Mouse (Mus musculus): Measurements from ENCODE around the gene Eif4g3. TPM values are rescaled to one million over a fixed set of nuclear protein-coding genes. Genes with fewer than 3 reads are reported as not detected.
A peak's percentile ranks its signal among the peaks of the same experiment; 100 is the strongest.

Eif4g3 gene
- polyA plus RNA-seq, 1 experiment from 2014 or later = 22.2 TPM

DNA sequence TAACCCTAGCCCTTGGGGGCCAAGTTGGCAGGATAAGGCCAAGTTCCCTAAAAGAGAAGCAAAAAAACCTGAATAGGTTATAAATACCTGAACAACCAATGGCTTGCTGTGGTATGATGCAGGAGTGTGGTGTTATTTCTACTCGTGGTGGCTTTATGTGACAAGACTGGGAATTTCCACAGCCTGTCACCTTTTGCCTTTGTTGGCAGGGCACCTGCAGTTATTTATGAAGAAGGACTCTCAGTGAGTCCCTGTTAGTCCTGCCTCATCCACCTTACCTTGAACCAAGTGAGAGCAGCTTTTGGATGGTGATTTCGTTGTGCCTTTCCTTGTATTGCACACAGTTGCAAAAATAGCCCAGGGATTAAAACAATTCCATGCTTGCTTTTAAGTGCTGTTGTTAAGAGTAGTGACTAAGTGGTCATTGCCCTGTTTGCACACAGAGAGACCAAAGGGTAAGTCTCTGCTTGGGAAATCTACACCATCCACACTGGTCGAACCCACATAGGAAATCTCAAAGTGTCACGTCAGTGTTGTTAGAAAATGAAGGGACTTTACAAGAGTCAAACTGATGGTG is 72.9 kb downstream of the Eif4g3 start:
- no peak overlapping the region for H3K4me3 ChIP-seq
- H3K27ac ChIP-seq (replicated peaks) = 0 out of 2 replicates have a peak overlapping the region, but pooled peaks have one; percentile 8
- no peak overlapping the region for H3K9ac ChIP-seq
- H3K36me3 ChIP-seq = peaks cover 49% of the 10 kb centered on the region
- H3K4me2 ChIP-seq = no peak overlapping the region
- ATAC-seq (ENCODE audit: extremely low read depth, insufficient number of reproducible peaks, low FRiP score, low TSS enrichment) = no peak
- no peaks in the 10 kb centered on the region for H3K9me3 ChIP-seq
- 54% methylated on average over 4 of the region's 4 CpGs for WGBS
- H3K4me1 ChIP-seq = peaks cover 41% of the 10 kb centered on the region
- H3K27me3 ChIP-seq (replicated peaks) = no peaks in the 10 kb centered on the region

DNA sequence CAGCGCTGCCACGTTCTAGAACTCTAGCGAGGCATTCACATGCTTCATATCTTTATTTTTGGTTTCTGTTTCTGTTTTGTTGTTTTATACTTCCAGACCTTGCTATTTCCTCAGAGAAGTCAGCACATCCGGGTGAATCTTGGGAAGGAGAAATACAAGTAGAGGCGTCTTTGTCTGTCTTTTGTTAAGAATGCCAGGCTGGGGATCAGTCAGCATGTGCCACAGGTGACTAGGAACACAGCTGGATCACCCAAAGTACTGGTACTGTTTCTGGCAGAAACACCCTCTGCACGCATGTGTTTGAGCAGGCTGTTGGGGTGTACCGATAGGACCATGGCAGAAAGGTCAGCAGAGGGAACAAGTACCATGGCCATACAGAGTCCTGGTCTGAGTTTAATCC is 73.6 kb downstream of the Eif4g3 start:
- H3K27ac ChIP-seq (replicated peaks) = no peak overlapping the region
- H3K36me3 ChIP-seq = peaks cover 44% of the 10 kb centered on the region
- no peaks in the 10 kb centered on the region for H3K9me3 ChIP-seq
- 81% methylated on average over 7 of the region's 7 CpGs for WGBS
- no peak overlapping the region for H3K9ac ChIP-seq
- H3K27me3 ChIP-seq (replicated peaks) = no peaks in the 10 kb centered on the region
- no peak overlapping the region for H3K4me3 ChIP-seq
- H3K4me1 ChIP-seq = peaks cover 46% of the 10 kb centered on the region
- H3K4me2 ChIP-seq = no peak overlapping the region
- no peak for ATAC-seq (ENCODE audit: extremely low read depth, insufficient number of reproducible peaks, low FRiP score, low TSS enrichment)

DNA sequence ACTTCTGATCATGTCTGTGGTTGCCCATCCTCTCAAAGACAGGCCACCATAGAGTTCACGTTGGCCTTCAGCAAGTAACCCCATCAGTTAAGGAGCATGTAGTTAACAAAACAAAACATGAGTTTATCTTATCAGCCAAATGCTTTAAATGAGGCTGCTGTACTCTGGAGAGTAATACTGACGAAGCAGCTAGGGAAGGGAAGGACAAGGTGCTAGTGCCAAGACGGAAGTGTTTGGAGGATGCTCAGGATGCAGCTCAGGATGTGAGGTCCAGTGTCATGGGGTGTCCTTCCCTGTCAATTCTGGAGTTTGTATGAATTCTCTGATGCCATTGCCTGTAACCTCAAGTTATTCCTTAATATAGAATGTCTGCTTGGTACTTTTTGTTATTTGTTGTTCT is 75.0 kb downstream of the Eif4g3 start:
- no peak for ATAC-seq (ENCODE audit: extremely low read depth, insufficient number of reproducible peaks, low FRiP score, low TSS enrichment)
- H3K4me3 ChIP-seq = no peak overlapping the region
- peaks cover 37% of the 10 kb centered on the region for H3K36me3 ChIP-seq
- no peaks in the 10 kb centered on the region for H3K9me3 ChIP-seq
- no peak overlapping the region for H3K9ac ChIP-seq
- H3K4me1 ChIP-seq = peaks cover 58% of the 10 kb centered on the region
- H3K4me2 ChIP-seq = no peak overlapping the region
- no peak overlapping the region for H3K27ac ChIP-seq (replicated peaks)
- WGBS = 32% methylated on average over 3 of the region's 3 CpGs
- no peaks in the 10 kb centered on the region for H3K27me3 ChIP-seq (replicated peaks)

DNA sequence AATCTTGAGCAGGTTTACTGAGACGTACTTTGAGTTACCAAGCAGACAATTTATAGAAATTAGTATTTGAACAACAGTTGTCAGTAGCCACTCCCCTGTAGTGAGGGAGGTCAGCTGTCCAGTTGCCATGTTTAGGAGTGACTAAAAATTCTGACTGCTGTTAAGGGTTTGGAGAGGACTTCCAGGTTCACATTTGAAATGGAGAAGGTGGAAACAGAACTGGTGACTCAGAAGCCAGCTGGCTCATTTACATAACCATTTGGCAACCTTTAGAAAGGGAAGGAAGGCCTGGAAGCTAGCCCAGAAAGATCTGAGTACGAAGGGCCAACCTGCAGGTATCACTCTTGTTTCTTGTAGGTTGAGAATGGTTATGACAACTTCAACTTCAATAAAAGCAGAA is 75.8 kb downstream of the Eif4g3 start:
- Histone ChIP-seq H3K9ac (no peak overlapping the region), H3K27ac (replicated peaks) (no peak overlapping the region), H3K9me3 (no peaks in the 10 kb centered on the region), H3K27me3 (replicated peaks) (no peaks in the 10 kb centered on the region), H3K4me3 (no peak overlapping the region), H3K4me2 (no peak overlapping the region), H3K4me1 (peaks cover 65% of the 10 kb centered on the region), H3K36me3 (peaks cover 32% of the 10 kb centered on the region)
- 63% methylated on average over 2 of the region's 2 CpGs for WGBS
- no peak for ATAC-seq (ENCODE audit: extremely low read depth, insufficient number of reproducible peaks, low FRiP score, low TSS enrichment)

DNA sequence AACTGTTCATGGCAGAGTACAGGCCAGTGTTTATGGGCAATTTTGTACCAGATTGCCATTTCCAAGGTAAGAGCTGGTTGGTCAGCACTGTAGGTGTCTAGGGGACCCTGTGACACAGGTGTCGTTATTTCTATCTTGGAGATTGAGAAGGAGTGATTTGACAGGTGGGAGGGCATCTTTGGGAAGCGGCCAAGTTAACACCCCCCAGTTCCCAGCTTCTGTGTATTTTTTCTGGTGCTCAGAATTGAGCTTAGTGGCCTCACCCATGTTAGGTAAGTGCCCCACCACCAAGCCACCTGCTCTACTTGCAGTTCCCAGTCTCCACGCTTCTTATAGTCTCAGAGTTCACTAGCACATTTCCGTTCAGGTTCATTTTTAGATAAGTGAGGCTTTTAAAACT is 76.5 kb downstream of the Eif4g3 start:
- Histone ChIP-seq H3K4me3 (no peak overlapping the region), H3K36me3 (peaks cover 30% of the 10 kb centered on the region), H3K27me3 (replicated peaks) (no peaks in the 10 kb centered on the region), H3K9me3 (no peaks in the 10 kb centered on the region), H3K9ac (no peak overlapping the region), H3K4me2 (no peak overlapping the region), H3K27ac (replicated peaks) (no peak overlapping the region), H3K4me1 (peaks cover 67% of the 10 kb centered on the region)
- WGBS = 76% methylated on average over 4 of the region's 4 CpGs
- ATAC-seq (ENCODE audit: extremely low read depth, insufficient number of reproducible peaks, low FRiP score, low TSS enrichment) = no peak

DNA sequence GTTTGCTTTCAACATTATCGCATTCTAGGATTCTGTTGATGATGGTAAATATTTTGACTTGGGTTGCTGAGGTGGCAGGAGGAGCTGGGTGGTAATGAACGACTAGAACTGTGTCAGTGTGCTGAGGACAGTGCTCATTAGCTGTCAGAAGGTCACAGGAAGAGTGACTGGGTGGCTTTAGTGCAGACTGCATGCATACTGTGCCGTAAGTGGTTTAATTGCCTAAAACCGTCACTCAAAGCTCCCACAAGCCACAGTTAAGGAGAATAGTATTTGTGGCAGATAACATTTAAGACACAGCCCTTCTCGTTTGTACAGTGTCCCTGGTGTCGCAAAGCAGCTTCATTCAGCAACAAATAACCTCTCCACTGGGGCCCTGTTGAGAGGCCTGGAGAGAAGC is 78.7 kb downstream of the Eif4g3 start:
- Histone ChIP-seq H3K27ac (replicated peaks) (peak overlapping the region; percentile 30; the same call in 1 of the 2 replicates), H3K4me2 (no peak overlapping the region), H3K36me3 (peaks cover 28% of the 10 kb centered on the region), H3K9me3 (no peaks in the 10 kb centered on the region), H3K27me3 (replicated peaks) (no peaks in the 10 kb centered on the region), H3K4me1 (peaks cover 51% of the 10 kb centered on the region), H3K9ac (peak overlapping the region; percentile 29; the same call in 1 of the 2 replicates), H3K4me3 (no peak overlapping the region)
- ATAC-seq (ENCODE audit: extremely low read depth, insufficient number of reproducible peaks, low FRiP score, low TSS enrichment) = no peak
- 57% methylated on average over 6 of the region's 6 CpGs for WGBS

DNA sequence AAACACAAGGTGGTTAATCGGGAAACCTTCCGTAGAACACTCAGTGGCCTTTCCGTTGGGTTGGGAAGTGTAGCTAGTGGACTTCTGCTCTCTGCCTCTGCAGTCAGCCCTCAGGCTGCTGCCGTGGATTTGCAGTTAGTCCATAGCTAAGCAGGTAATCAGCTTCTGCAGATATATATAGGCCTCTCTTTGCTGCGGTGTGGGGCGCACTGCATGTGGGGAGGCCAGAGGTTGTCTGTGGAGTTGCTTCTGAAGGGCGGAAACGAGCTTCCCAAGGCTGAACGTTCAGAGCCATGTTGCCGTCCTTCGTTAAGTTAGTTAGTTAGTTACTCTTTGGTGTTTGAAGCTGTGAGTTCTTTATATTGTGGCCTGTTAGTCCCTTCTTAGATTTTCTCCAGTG is 80.3 kb downstream of the Eif4g3 start:
- 86% methylated on average over 11 of the region's 11 CpGs for WGBS
- no peak for ATAC-seq (ENCODE audit: extremely low read depth, insufficient number of reproducible peaks, low FRiP score, low TSS enrichment)
- peaks cover 27% of the 10 kb centered on the region for H3K36me3 ChIP-seq
- H3K27me3 ChIP-seq (replicated peaks) = no peaks in the 10 kb centered on the region
- H3K9ac ChIP-seq = peak overlapping the region; percentile 29; the same call in 1 of the 2 replicates
- H3K4me1 ChIP-seq = peaks cover 50% of the 10 kb centered on the region
- no peak overlapping the region for H3K4me3 ChIP-seq
- no peak overlapping the region for H3K4me2 ChIP-seq
- H3K27ac ChIP-seq (replicated peaks) = 0 out of 2 replicates have a peak overlapping the region, but pooled peaks have one; percentile 57
- H3K9me3 ChIP-seq = no peaks in the 10 kb centered on the region

DNA sequence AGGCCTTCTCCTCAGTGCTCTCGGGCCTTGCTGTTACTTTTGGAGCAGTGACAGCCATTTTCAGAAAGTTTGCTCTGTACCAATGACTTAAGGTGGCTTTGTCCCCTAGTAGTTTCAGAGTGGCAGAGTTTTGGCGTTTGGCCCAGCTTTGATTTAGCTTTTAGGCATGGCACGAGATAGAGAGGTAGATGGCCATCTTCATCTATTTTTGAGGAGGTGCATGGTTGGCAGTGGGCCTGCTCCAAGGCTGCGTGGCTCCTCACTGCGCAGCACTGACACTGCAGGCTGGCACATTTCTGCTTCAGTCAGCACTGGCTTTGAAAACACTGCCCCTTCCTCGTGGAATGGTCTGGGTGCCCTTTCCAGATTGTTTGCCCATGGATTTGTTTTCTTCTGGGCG is 80.7 kb downstream of the Eif4g3 start:
- no peak overlapping the region for H3K4me2 ChIP-seq
- H3K36me3 ChIP-seq = peaks cover 28% of the 10 kb centered on the region
- 0 out of 2 replicates have a peak overlapping the region, but pooled peaks have one; percentile 57 for H3K27ac ChIP-seq (replicated peaks)
- peaks cover 47% of the 10 kb centered on the region for H3K4me1 ChIP-seq
- no peaks in the 10 kb centered on the region for H3K27me3 ChIP-seq (replicated peaks)
- H3K4me3 ChIP-seq = no peak overlapping the region
- no peak for ATAC-seq (ENCODE audit: extremely low read depth, insufficient number of reproducible peaks, low FRiP score, low TSS enrichment)
- 65% methylated on average over 7 of the region's 7 CpGs for WGBS
- H3K9me3 ChIP-seq = no peaks in the 10 kb centered on the region
- H3K9ac ChIP-seq = peak overlapping the region; percentile 29; the same call in 1 of the 2 replicates

DNA sequence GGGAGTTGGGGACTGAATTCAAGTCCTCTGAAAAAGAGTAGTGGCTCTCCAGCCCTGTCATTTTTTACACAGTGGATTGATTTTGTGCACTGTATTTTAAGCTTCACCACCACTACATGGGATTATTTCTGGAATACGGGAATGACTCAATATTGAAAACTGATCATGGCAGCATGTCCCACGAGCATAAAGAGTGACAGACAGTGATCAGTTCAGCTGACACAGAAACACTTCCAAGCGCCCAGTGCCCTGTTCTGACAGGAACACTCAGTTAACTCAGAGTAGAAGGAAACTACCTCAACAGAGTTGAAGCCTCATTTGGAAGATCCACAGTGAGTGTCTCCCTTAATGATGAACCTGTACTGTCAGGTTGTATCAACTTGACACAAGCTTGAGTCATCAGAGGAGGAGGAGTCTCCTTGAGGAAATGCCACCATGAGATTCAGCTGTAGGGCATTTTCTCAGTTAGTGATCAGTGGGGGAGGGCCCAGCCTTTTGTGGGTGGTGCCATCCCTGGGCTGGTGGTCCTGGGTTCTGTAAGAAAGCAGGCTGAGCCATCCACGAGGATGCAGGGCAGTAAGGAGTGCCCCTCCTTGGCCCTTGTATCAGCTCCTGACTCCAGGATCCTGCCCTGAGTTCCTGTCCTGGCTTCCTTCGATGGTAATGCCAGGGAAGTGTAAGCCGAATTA is 82.2 kb downstream of the Eif4g3 start:
- Histone ChIP-seq H3K4me1 (peaks cover 45% of the 10 kb centered on the region), H3K36me3 (peaks cover 35% of the 10 kb centered on the region), H3K27ac (replicated peaks) (no peak overlapping the region), H3K9me3 (no peaks in the 10 kb centered on the region), H3K27me3 (replicated peaks) (no peaks in the 10 kb centered on the region), H3K4me2 (no peak overlapping the region), H3K9ac (no peak overlapping the region), H3K4me3 (no peak overlapping the region)
- WGBS = 65% methylated on average over 6 of the region's 6 CpGs
- ATAC-seq (ENCODE audit: extremely low read depth, insufficient number of reproducible peaks, low FRiP score, low TSS enrichment) = no peak

DNA sequence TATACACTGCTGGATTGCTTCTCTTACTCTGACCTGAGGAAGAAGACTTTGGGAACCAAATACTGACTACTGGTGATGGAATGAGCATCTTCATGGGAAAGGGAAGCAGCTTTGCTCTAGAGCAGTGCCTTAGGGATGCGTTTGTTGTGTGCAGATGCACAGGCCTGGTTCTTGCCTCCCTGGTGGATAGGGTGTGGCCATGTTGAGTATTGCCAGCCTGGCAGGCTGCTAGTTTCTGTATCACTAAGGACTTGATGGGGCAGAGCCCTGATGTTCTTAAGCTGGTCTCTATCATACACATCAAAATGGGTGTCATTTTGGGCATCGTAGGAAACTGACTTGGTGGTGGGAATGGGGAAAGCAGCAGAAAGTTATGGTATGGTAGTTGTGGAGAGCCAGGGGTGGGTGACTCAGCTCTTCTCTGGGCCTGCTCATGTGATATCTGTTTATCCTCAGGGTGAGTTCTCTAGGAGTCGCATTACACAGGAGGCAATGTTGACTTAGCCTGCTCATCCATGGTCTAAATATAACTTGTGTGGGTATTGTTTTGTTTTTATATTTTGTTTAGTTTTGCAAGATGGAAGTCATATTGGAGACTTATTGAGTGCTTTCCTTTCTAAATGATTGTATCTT is 85.0 kb downstream of the Eif4g3 start:
- no peak for ATAC-seq (ENCODE audit: extremely low read depth, insufficient number of reproducible peaks, low FRiP score, low TSS enrichment)
- no peaks in the 10 kb centered on the region for H3K9me3 ChIP-seq
- WGBS = 76% methylated on average over 3 of the region's 3 CpGs
- H3K4me2 ChIP-seq = no peak overlapping the region
- peaks cover 41% of the 10 kb centered on the region for H3K36me3 ChIP-seq
- H3K9ac ChIP-seq = no peak overlapping the region
- peaks cover 25% of the 10 kb centered on the region for H3K4me1 ChIP-seq
- no peak overlapping the region for H3K27ac ChIP-seq (replicated peaks)
- no peak overlapping the region for H3K4me3 ChIP-seq
- H3K27me3 ChIP-seq (replicated peaks) = no peaks in the 10 kb centered on the region

DNA sequence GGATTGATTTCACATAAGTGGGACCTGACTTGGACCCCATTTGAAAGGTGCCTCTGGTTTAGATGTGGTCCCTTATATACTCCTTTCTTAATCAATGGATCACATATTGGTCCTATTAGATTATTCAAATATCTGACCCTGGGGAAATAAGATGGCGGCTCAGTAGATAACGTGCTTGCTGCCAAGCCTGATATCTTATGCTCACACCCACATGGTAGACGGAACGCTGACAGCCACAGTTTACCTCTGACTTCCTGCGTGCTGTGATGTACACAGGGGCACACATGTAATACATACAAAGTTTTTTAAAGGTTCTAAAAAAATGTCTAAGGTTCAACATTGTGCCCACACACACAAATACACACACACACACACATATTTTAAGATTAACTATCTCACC is 86.4 kb downstream of the Eif4g3 start:
- WGBS = 93% methylated on average over 5 of the region's 5 CpGs
- ATAC-seq (ENCODE audit: extremely low read depth, insufficient number of reproducible peaks, low FRiP score, low TSS enrichment) = no peak

More for the DNA sequence above, 86.4 kb downstream of the Eif4g3 start:
- no peak overlapping the region for H3K9ac ChIP-seq
- no peak overlapping the region for H3K4me3 ChIP-seq
- H3K27me3 ChIP-seq (replicated peaks) = no peaks in the 10 kb centered on the region
- H3K9me3 ChIP-seq = no peaks in the 10 kb centered on the region
- H3K27ac ChIP-seq (replicated peaks) = no peak overlapping the region
- H3K4me1 ChIP-seq = peaks cover 16% of the 10 kb centered on the region
- no peak overlapping the region for H3K4me2 ChIP-seq
- peaks cover 56% of the 10 kb centered on the region for H3K36me3 ChIP-seq
